Mouse (Mus musculus) embryonic facial prominence, embryonic 14.5 days (tissue): ENCODE results near the gene Ddx5. TPM values are rescaled to one million over a fixed set of nuclear protein-coding genes. Genes with fewer than 3 reads are reported as not detected.
A peak's percentile ranks its signal among the peaks of the same experiment; 100 is the strongest.
"Not testable (repeated sequence)": the region's sequence is repeated elsewhere in the genome, so short reads cannot be mapped to it uniquely, and the experiment has no call there.

ENCODE experiments used
- ATAC-seq: fragments of 200-750 bp; cut with Nextera tagmentation; 2 replicates; pipeline ENCODE4 v1.8.0; 2017; ENCODE audit warnings: low read depth, moderate number of reproducible peaks, moderate TSS enrichment
- DNase-seq: peaks from one replicate; pipeline ENCODE4 v3.0.0-alpha.2; 2015; ENCODE audit warnings: low spot score
- H3K27ac ChIP-seq: fragments of 300-500 bp; sonication (generic); replicated peaks from 2 replicates; pipeline ENCODE4 v1.5.1; 2014; ENCODE audit warnings: low read depth, mild to moderate bottlenecking, low read length, moderate library complexity
- H3K27me3 ChIP-seq: fragments of 300-500 bp; sonication (generic); replicated peaks from 2 replicates; pipeline ENCODE4 v1.6.1; 2014; ENCODE audit warnings: low read length; ENCODE audit not compliant: control insufficient read depth, insufficient read depth
- H3K36me3 ChIP-seq: fragments of 300-500 bp; sonication (generic); 2 replicates; pipeline ENCODE4 v1.6.1; 2014; ENCODE audit warnings: low read length, mixed read lengths; ENCODE audit not compliant: control insufficient read depth, insufficient read depth
- H3K4me1 ChIP-seq: fragments of 300-500 bp; sonication (generic); 2 replicates; pipeline ENCODE4 v1.6.1; 2014; ENCODE audit warnings: antibody characterized with exemption, low read length; ENCODE audit not compliant: control insufficient read depth, insufficient read depth
- H3K4me2 ChIP-seq: fragments of 300-500 bp; sonication (generic); 2 replicates; pipeline ENCODE4 v1.6.1; 2014; ENCODE audit warnings: low read depth, mild to moderate bottlenecking, low read length, moderate library complexity, mixed read lengths
- H3K4me3 ChIP-seq: fragments of 300-500 bp; sonication (generic); 2 replicates; pipeline ENCODE4 v1.5.1; 2014; ENCODE audit warnings: low read depth, mild to moderate bottlenecking, low read length
- H3K9ac ChIP-seq: fragments of 300-500 bp; sonication (generic); 2 replicates; pipeline ENCODE4 v1.6.1; 2014; ENCODE audit warnings: low read depth, mild to moderate bottlenecking, low read length, moderate library complexity, mixed read lengths
- H3K9me3 ChIP-seq: fragments of 300-500 bp; sonication (generic); 2 replicates; pipeline ENCODE4 v1.6.1; 2016; ENCODE audit warnings: low read length; ENCODE audit not compliant: control insufficient read depth
- WGBS: fragments of 180-500 bp; shearing (Covaris S2); extraction: QIAGEN DNeasy Blood & Tissue Kit; methylation state at CpG from one replicate; pipeline ENCODE4 v1.1.7; 2014; 5-methylcytosine and 5-hydroxymethylcytosine counted together
- polyA plus RNA-seq: library from polyadenylated mRNA; unstranded; fragments of >200 nt; fragmentation: Nextera tagmentation; extraction: Ambion mirVana; gene quantifications from 2 replicates; pipeline ENCODE4 v1.2.1, GENCODE M21; 2014

The Ddx5 gene
- polyA plus RNA-seq, 1 experiment from 2014 or later = 334 TPM

DNA sequence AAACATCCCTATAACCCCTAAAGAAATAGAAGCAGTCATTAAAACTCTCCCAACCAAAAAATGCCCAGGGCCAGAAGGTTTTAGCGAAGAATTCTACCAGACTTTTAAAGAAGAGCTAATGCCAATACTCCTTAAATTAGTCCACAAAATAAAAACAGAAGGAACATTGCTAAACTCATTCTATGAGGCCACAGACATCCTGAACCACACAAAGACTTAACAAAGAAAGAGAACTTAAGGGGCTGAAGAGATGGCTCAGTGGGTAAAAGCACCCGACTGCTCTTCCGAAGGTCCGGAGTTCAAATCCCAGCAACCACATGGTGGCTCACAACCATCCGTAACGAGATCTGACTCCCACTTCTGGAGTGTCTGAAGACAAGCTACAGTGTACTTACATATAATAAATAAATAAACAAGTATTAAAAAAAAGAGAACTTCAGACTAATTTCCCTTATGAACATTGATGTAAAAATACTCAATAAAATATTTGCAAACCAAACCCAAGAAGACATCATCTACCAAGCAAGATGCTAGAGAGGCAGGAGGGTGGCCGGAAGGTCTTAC is 39.3 kb downstream of the Ddx5 start:
- H3K4me1 ChIP-seq, H3K4me2 ChIP-seq, DNase-seq, H3K4me3 ChIP-seq, H3K36me3 ChIP-seq, H3K27ac ChIP-seq, H3K9ac ChIP-seq, ATAC-seq, H3K9me3 ChIP-seq, H3K27me3 ChIP-seq: not testable (repeated sequence)
- 95% methylated on average over 7 of the region's 7 CpGs for WGBS

- DNase-seq (no peak), ATAC-seq (no peak)
- H3K27me3 ChIP-seq = no peaks in the 10 kb centered on the region
- H3K4me2 ChIP-seq = no peak overlapping the region
- H3K9ac ChIP-seq = no peak overlapping the region
- H3K4me1 ChIP-seq = no peaks in the 10 kb centered on the region
- no peak overlapping the region for H3K4me3 ChIP-seq
- no peak overlapping the region for H3K27ac ChIP-seq
- 83% methylated on average over 5 of the region's 5 CpGs for WGBS
- H3K9me3 ChIP-seq = peaks cover 9% of the 10 kb centered on the region; the same call in 1 of the 2 replicates
- H3K36me3 ChIP-seq = no peaks in the 10 kb centered on the region
These were observed 44.0 kb downstream of the Ddx5 start for GRCm38 (mm10) chr11:106744949-106745348.

- Histone ChIP-seq H3K4me2 (no peak overlapping the region), H3K9me3 (peaks cover 3% of the 10 kb centered on the region; the same call in 1 of the 2 replicates), H3K27ac (no peak overlapping the region), H3K9ac (no peak overlapping the region), H3K4me1 (no peaks in the 10 kb centered on the region), H3K27me3 (no peaks in the 10 kb centered on the region), H3K4me3 (no peak overlapping the region), H3K36me3 (no peaks in the 10 kb centered on the region)
- DNase-seq = no peak
- WGBS = 47% methylated on average over 6 of the region's 6 CpGs
- 0 out of 2 replicates have a peak, but pooled peaks have one; percentile 15 for ATAC-seq
These were observed 46.6 kb downstream of the Ddx5 start for GRCm38 (mm10) chr11:106742388-106742841.

DNA sequence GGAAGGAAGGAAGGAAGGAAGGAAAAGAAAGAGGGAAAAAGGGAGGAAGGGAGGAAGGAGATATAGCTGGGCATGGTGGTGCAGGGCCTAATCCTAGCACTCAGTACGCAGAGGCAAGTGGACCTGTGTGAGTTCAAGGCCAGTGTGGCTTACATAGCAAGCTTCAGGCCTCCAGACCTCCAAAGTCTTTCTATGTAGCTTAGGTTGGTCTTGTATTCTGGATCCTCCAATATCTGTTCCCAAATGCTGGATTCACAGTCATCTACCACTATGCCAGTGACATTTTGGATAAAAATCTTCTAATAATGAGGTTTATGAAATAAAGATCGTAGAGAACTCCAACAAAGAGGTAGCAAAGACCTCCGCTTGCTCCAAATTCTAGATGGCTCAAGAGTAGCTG is 47.2 kb downstream of the Ddx5 start:
- Histone ChIP-seq H3K9me3 (no peaks in the 10 kb centered on the region), H3K4me2 (no peak overlapping the region), H3K9ac (no peak overlapping the region), H3K4me1 (no peaks in the 10 kb centered on the region), H3K27me3 (no peaks in the 10 kb centered on the region), H3K27ac (no peak overlapping the region), H3K4me3 (no peak overlapping the region), H3K36me3 (no peaks in the 10 kb centered on the region)
- ATAC-seq (no peak), DNase-seq (no peak)
- WGBS = 92% methylated on average over 3 of the region's 3 CpGs

DNA sequence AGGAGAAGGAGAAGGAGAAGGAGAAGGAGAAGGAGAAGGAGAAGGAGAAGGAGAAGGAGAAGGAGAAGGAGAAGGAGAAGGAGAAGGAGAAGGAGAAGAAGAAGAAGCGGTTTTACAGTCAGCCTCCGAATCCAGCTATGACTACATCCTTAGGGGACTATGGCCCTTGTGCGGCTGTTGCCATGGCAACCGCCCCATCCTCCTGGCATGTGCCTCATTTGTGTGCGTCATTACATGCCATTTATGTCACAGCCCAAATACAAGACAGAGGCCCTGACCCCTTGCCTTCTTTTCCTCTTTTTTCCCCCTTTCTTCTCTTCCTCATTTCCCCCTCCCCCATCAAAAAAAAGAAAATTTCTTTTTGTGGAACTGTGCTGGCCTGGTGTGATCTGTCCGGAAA is 47.8 kb downstream of the Ddx5 start:
- no peaks in the 10 kb centered on the region for H3K4me1 ChIP-seq
- no peak overlapping the region for H3K27ac ChIP-seq
- DNase-seq = no peak
- no peak overlapping the region for H3K4me2 ChIP-seq
- no peaks in the 10 kb centered on the region for H3K9me3 ChIP-seq
- ATAC-seq = no peak
- no peak overlapping the region for H3K4me3 ChIP-seq
- no peak overlapping the region for H3K9ac ChIP-seq
- H3K36me3 ChIP-seq = no peaks in the 10 kb centered on the region
- WGBS = 60% methylated on average over 6 of the region's 6 CpGs
- H3K27me3 ChIP-seq = no peaks in the 10 kb centered on the region

- H3K4me3 ChIP-seq, DNase-seq, H3K36me3 ChIP-seq, H3K4me2 ChIP-seq, H3K9ac ChIP-seq, H3K4me1 ChIP-seq, H3K27ac ChIP-seq, H3K9me3 ChIP-seq, ATAC-seq, H3K27me3 ChIP-seq: not testable (repeated sequence)
- 96% methylated on average over 5 of the region's 8 CpGs for WGBS
These were observed 48.3 kb downstream of the Ddx5 start for GRCm38 (mm10) chr11:106740724-106741123.

- DNase-seq = no peak
- no peak overlapping the region for H3K4me3 ChIP-seq
- no peaks in the 10 kb centered on the region for H3K36me3 ChIP-seq
- no peak overlapping the region for H3K4me2 ChIP-seq
- ATAC-seq = no peak
- 91% methylated on average over 2 of the region's 2 CpGs for WGBS
- H3K9me3 ChIP-seq = no peaks in the 10 kb centered on the region
- H3K27ac ChIP-seq = no peak overlapping the region
- no peaks in the 10 kb centered on the region for H3K4me1 ChIP-seq
- H3K27me3 ChIP-seq = no peaks in the 10 kb centered on the region
- no peak overlapping the region for H3K9ac ChIP-seq
These were observed 49.9 kb downstream of the Ddx5 start for GRCm38 (mm10) chr11:106739116-106739515.

- ATAC-seq (peak; percentile 37; the same call in 1 of the 2 replicates), DNase-seq (peak; percentile 56)
- no peaks in the 10 kb centered on the region for H3K4me1 ChIP-seq
- H3K4me3 ChIP-seq = no peak overlapping the region
- WGBS = 31% methylated on average over 12 of the region's 12 CpGs
- no peak overlapping the region for H3K4me2 ChIP-seq
- H3K9me3 ChIP-seq = no peaks in the 10 kb centered on the region
- no peak overlapping the region for H3K9ac ChIP-seq
- H3K27me3 ChIP-seq = no peaks in the 10 kb centered on the region
- H3K36me3 ChIP-seq = no peaks in the 10 kb centered on the region
- H3K27ac ChIP-seq = no peak overlapping the region
These were observed 51.8 kb downstream of the Ddx5 start for GRCm38 (mm10) chr11:106737178-106737621.

DNA sequence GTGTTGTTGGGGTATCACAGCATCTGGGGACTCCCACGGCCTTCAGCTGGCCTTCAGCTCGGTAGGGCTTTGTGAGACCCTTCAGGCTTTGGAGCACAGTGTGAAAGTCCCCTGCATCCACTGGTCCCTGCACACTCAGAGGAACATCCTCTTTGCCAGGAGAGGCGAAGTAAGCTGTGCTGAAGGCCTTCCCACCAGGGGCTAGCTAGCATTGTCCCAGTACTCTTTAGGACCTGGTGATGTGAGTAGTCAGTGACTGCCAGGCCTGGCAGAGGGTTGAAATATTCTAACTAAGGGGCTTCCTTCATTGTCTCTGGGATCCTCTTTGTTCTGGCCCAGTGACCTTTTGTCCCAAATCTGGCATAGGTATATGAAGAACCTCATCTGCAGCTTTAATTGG is 52.4 kb downstream of the Ddx5 start:
- no peaks in the 10 kb centered on the region for H3K4me1 ChIP-seq

More for the DNA sequence above, 52.4 kb downstream of the Ddx5 start:
- DNase-seq (no peak), ATAC-seq (no peak)
- no peaks in the 10 kb centered on the region for H3K36me3 ChIP-seq
- H3K4me3 ChIP-seq = no peak overlapping the region
- WGBS = 76% methylated on average over 3 of the region's 3 CpGs
- H3K27ac ChIP-seq = 0 out of 2 replicates have a peak overlapping the region, but pooled peaks have one; percentile 1
- no peak overlapping the region for H3K9ac ChIP-seq
- H3K4me2 ChIP-seq = no peak overlapping the region
- no peaks in the 10 kb centered on the region for H3K27me3 ChIP-seq
- H3K9me3 ChIP-seq = no peaks in the 10 kb centered on the region
